Mouse (Mus musculus): ENCODE measurements around the gene Herc3. TPM values are rescaled to one million over a fixed set of nuclear protein-coding genes. Genes with fewer than 3 reads are reported as not detected.

Herc3 gene
- polyA plus RNA-seq, 1 experiment from 2014 or later, result 58.2 TPM

Other genes starting within 250 kb of the Herc3 start
- gene Abcg2, start 246.9 kb upstream of the Herc3 start, polyA plus RNA-seq (2014; fragmentation: Nextera tagmentation; extraction: Ambion mirVana), result 60.6 and 68.0 TPM in 2 replicates
- gene Nap1l5, start 75.6 kb downstream of the Herc3 start, polyA plus RNA-seq (2014; fragmentation: Nextera tagmentation; extraction: Ambion mirVana), result 0.98 and 1.7 TPM in 2 replicates
- gene Fam13a, start 193.1 kb downstream of the Herc3 start, polyA plus RNA-seq (2014; fragmentation: Nextera tagmentation; extraction: Ambion mirVana), result 8.9 and 9.0 TPM in 2 replicates